Mouse (Mus musculus) brain, embryonic 14.5 days (tissue): ENCODE results near the gene Phf21b.

ENCODE experiments used
- CTCF ChIP-seq: fragments of 200-500 bp; IDR thresholded peaks from 2 replicates; pipeline ENCODE4 v1.5.1; 2012; ENCODE audit warnings: inconsistent platforms, mild to moderate bottlenecking, moderate library complexity, borderline replicate concordance; ENCODE audit not compliant: insufficient read depth, insufficient read length; ENCODE audit errors: extremely low read depth
- POLR2A ChIP-seq: fragments of 200-500 bp; IDR thresholded peaks from 2 replicates; pipeline ENCODE4 v1.6.1; 2012; ENCODE audit warnings: mild to moderate bottlenecking, inconsistent platforms, borderline replicate concordance; ENCODE audit not compliant: poor library complexity, insufficient read depth, insufficient read length, severe bottlenecking; ENCODE audit errors: extremely low read depth

- TF ChIP-seq CTCF (no peak), POLR2A (no peak)
These were observed 68.7 kb downstream of the Phf21b start for GRCm38 (mm10) chr15:84787161-84787560.
